Mouse (Mus musculus): ENCODE data around the gene Adipoq. TPM values are rescaled to one million over a fixed set of nuclear protein-coding genes. Genes with fewer than 3 reads are reported as not detected.
A peak's percentile ranks its signal among the peaks of the same experiment; 100 is the strongest.

Gene Adipoq
- total RNA-seq, 1 experiment: 0.22 TPM

GRCm38 (mm10) chr16:23103841-23104240, 42.5 kb upstream of the Adipoq start:
- TF ChIP-seq ZNF384 (IDR thresholded peaks at IDR 0.05; ENCODE audit: low read depth, low read length) (no peak), HCFC1 (IDR thresholded peaks at IDR 0.05; ENCODE audit: borderline replicate concordance, insufficient read depth, low read length) (no peak), MAFK (IDR thresholded peaks at IDR 0.05; ENCODE audit: insufficient read depth, low read depth, low read length) (no peak), ZC3H11A (IDR thresholded peaks at IDR 0.05; ENCODE audit: borderline replicate concordance, low read depth, low read length) (no peak), CHD2 (IDR thresholded peaks at IDR 0.05; ENCODE audit: low read depth, low read length) (no peak)
- Histone ChIP-seq H3K9me3 (ENCODE audit: control insufficient read depth, insufficient read depth, low read depth, low read length) (no peaks in the 10 kb centered on the region), H3K9ac (ENCODE audit: insufficient read depth, low read depth, low read length, poor library complexity, severe bottlenecking) (peak overlapping the region; percentile 60; the same call in 1 of the 2 replicates), H3K36me3 (ENCODE audit: control insufficient read depth, insufficient read depth, low read length, poor library complexity, severe bottlenecking) (peaks cover 12% of the 10 kb centered on the region), H3K4me1 (ENCODE audit: control insufficient read depth in 2 of 2, insufficient read depth in 2 of 2, low read length in 2 of 2, poor library complexity in 1 of 2) (peaks cover 2 to 4% of the 10 kb centered on the region in 2 experiments; a peak in 3 of 4 replicates), H3K4me3 (ENCODE audit: insufficient read depth in 1 of 2, low read depth in 1 of 2, low read length in 2 of 2, poor library complexity in 1 of 2, severe bottlenecking in 1 of 2) (no peak overlapping the region), H3K27ac (ENCODE audit: insufficient read depth, low read depth, low read length, poor library complexity, severe bottlenecking) (peak overlapping the region; percentile 70; the same call in 1 of the 2 replicates)
- no peak for DNase-seq (ENCODE audit: low read depth, low spot score)
- in situ Hi-C loops (cut with MboI; ENCODE audit: low sequenced_read_pairs in 2 of 2, unreplicated experiment in 2 of 2): loop anchor here in 1 of 2 experiments (25.0 kb wide), 1 partner anchor 692 kb away; no protein-coding TSS in a partner anchor

- in situ Hi-C loops (cut with MboI; ENCODE audit: low sequenced_read_pairs in 2 of 2, unreplicated experiment in 2 of 2): loop anchor here in 1 of 2 experiments (25.0 kb wide), 1 partner anchor 694 kb away; no protein-coding TSS in a partner anchor
- peak overlapping the region; percentile 49; the same call in 1 of the 2 replicates for H3K9ac ChIP-seq (ENCODE audit: insufficient read depth, low read depth, low read length, poor library complexity, severe bottlenecking)
- peaks cover 2 to 4% of the 10 kb centered on the region in 2 experiments; a peak in 3 of 4 replicates for H3K4me1 ChIP-seq (ENCODE audit: control insufficient read depth in 2 of 2, insufficient read depth in 2 of 2, low read length in 2 of 2, poor library complexity in 1 of 2)
- H3K9me3 ChIP-seq (ENCODE audit: control insufficient read depth, insufficient read depth, low read depth, low read length): no peaks in the 10 kb centered on the region
- TF ChIP-seq ZNF384 (IDR thresholded peaks at IDR 0.05; ENCODE audit: low read depth, low read length) (no peak), CHD2 (IDR thresholded peaks at IDR 0.05; ENCODE audit: low read depth, low read length) (no peak), ZC3H11A (IDR thresholded peaks at IDR 0.05; ENCODE audit: borderline replicate concordance, low read depth, low read length) (no peak), MAFK (IDR thresholded peaks at IDR 0.05; ENCODE audit: insufficient read depth, low read depth, low read length) (no peak), HCFC1 (IDR thresholded peaks at IDR 0.05; ENCODE audit: borderline replicate concordance, insufficient read depth, low read length) (no peak)
- peaks cover 33% of the 10 kb centered on the region for H3K36me3 ChIP-seq (ENCODE audit: control insufficient read depth, insufficient read depth, low read length, poor library complexity, severe bottlenecking)
- peak overlapping the region; percentile 29; the same call in 1 of the 2 replicates for H3K27ac ChIP-seq (ENCODE audit: insufficient read depth, low read depth, low read length, poor library complexity, severe bottlenecking)
- no peak for DNase-seq (ENCODE audit: low read depth, low spot score)
- no peak overlapping the region for H3K4me3 ChIP-seq (ENCODE audit: insufficient read depth in 1 of 2, low read depth in 1 of 2, low read length in 2 of 2, poor library complexity in 1 of 2, severe bottlenecking in 1 of 2)
Measured at GRCm38 (mm10) chr16:23106121-23106520, 40.2 kb upstream of the Adipoq start.

GRCm38 (mm10) chr16:23107231-23107942, 38.9 kb upstream of the Adipoq start, which contains the start of gene Eif4a2:
Gene Eif4a2 (plus strand): TSS chr16:23107444.
- in situ Hi-C loops (cut with MboI; ENCODE audit: low sequenced_read_pairs in 2 of 2, unreplicated experiment in 2 of 2): loop anchor here in 1 of 2 experiments (25.0 kb wide), 1 partner anchor 695 kb away; no protein-coding TSS in a partner anchor
- Histone ChIP-seq H3K4me1 (ENCODE audit: control insufficient read depth in 2 of 2, insufficient read depth in 2 of 2, low read length in 2 of 2, poor library complexity in 1 of 2) (peaks cover 0 to 4% of the 10 kb centered on the region in 2 experiments; a peak in 2 of 4 replicates), H3K9me3 (ENCODE audit: control insufficient read depth, insufficient read depth, low read depth, low read length) (no peaks in the 10 kb centered on the region), H3K4me3 (ENCODE audit: insufficient read depth in 1 of 2, low read depth in 1 of 2, low read length in 2 of 2, poor library complexity in 1 of 2, severe bottlenecking in 1 of 2) (peak within 1 kb of the TSS; percentile 80 to 97), H3K36me3 (ENCODE audit: control insufficient read depth, insufficient read depth, low read length, poor library complexity, severe bottlenecking) (peaks cover 45% of the 10 kb centered on the region), H3K27ac (ENCODE audit: insufficient read depth, low read depth, low read length, poor library complexity, severe bottlenecking) (peak within 1 kb of the TSS; percentile 97), H3K9ac (ENCODE audit: insufficient read depth, low read depth, low read length, poor library complexity, severe bottlenecking) (peak within 1 kb of the TSS; percentile 98)
- no peak for DNase-seq (ENCODE audit: low read depth, low spot score)
- no peak for TF ChIP-seq MAFK (IDR thresholded peaks at IDR 0.05; ENCODE audit: insufficient read depth, low read depth, low read length)
- no peak for TF ChIP-seq HCFC1 (IDR thresholded peaks at IDR 0.05; ENCODE audit: borderline replicate concordance, insufficient read depth, low read length)
- TF ChIP-seq ZNF384 (IDR thresholded peaks at IDR 0.05; ENCODE audit: low read depth, low read length): no peak
- no peak for TF ChIP-seq CHD2 (IDR thresholded peaks at IDR 0.05; ENCODE audit: low read depth, low read length)
- TF ChIP-seq ZC3H11A (IDR thresholded peaks at IDR 0.05; ENCODE audit: borderline replicate concordance, low read depth, low read length): no peak

- TF ChIP-seq MAFK (IDR thresholded peaks at IDR 0.05; ENCODE audit: insufficient read depth, low read depth, low read length) (no peak), ZC3H11A (IDR thresholded peaks at IDR 0.05; ENCODE audit: borderline replicate concordance, low read depth, low read length) (no peak), CHD2 (IDR thresholded peaks at IDR 0.05; ENCODE audit: low read depth, low read length) (no peak), HCFC1 (IDR thresholded peaks at IDR 0.05; ENCODE audit: borderline replicate concordance, insufficient read depth, low read length) (no peak), ZNF384 (IDR thresholded peaks at IDR 0.05; ENCODE audit: low read depth, low read length) (no peak)
- H3K4me1 ChIP-seq (ENCODE audit: control insufficient read depth in 2 of 2, insufficient read depth in 2 of 2, low read length in 2 of 2, poor library complexity in 1 of 2): peaks cover 0 to 4% of the 10 kb centered on the region in 2 experiments; a peak in 2 of 4 replicates
- in situ Hi-C loops (cut with MboI; ENCODE audit: low sequenced_read_pairs in 2 of 2, unreplicated experiment in 2 of 2): loop anchor here in 1 of 2 experiments (25.0 kb wide), 1 partner anchor 696 kb away; no protein-coding TSS in a partner anchor
- peak overlapping the region; percentile 97 for H3K27ac ChIP-seq (ENCODE audit: insufficient read depth, low read depth, low read length, poor library complexity, severe bottlenecking)
- peaks cover 52% of the 10 kb centered on the region for H3K36me3 ChIP-seq (ENCODE audit: control insufficient read depth, insufficient read depth, low read length, poor library complexity, severe bottlenecking)
- H3K9me3 ChIP-seq (ENCODE audit: control insufficient read depth, insufficient read depth, low read depth, low read length): no peaks in the 10 kb centered on the region
- no peak for DNase-seq (ENCODE audit: low read depth, low spot score)
- peak overlapping the region; percentile 98 for H3K9ac ChIP-seq (ENCODE audit: insufficient read depth, low read depth, low read length, poor library complexity, severe bottlenecking)
- peak overlapping the region; percentile 80 to 97 for H3K4me3 ChIP-seq (ENCODE audit: insufficient read depth in 1 of 2, low read depth in 1 of 2, low read length in 2 of 2, poor library complexity in 1 of 2, severe bottlenecking in 1 of 2)
Measured at GRCm38 (mm10) chr16:23107946-23108759, 38.2 kb upstream of the Adipoq start.

Measured in ES-E14 (cell line).